Mouse (Mus musculus) forebrain, postnatal 0 days (tissue): ENCODE measurements at regions not wholly inside any gene's neighbourhood (a gene's known extent, or its start where the extent isn't known, plus 50 kb on each side); places are given as distances from the start of the nearest gene placed in this dataset.
A peak's percentile ranks its signal among the peaks of the same experiment; 100 is the strongest.

Source experiments
- ATAC-seq: fragments of 200-750 bp; cut with Nextera tagmentation; 2 replicates; pipeline ENCODE4 v1.8.0; 2017; ENCODE audit warnings: mild to moderate bottlenecking, moderate library complexity
- DNase-seq: peaks from one replicate; pipeline ENCODE4 v3.0.0-alpha.2; 2015
- H3K27ac ChIP-seq: fragments of 300-500 bp; sonication (generic); 2 replicates; pipeline ENCODE4 v1.5.1; 2014; ENCODE audit warnings: low read depth, mild to moderate bottlenecking, antibody characterized with exemption, low read length, moderate library complexity, mixed read lengths
- H3K27me3 ChIP-seq: fragments of 300-500 bp; sonication (generic); 2 replicates; pipeline ENCODE4 v1.6.1; 2014; ENCODE audit warnings: mild to moderate bottlenecking, low read length, mixed read lengths; ENCODE audit not compliant: insufficient read depth
- H3K36me3 ChIP-seq: fragments of 300-500 bp; sonication (generic); 2 replicates; pipeline ENCODE4 v1.6.1; 2014; ENCODE audit warnings: mild to moderate bottlenecking, moderate library complexity; ENCODE audit not compliant: insufficient read depth
- H3K4me1 ChIP-seq: fragments of 300-500 bp; sonication (generic); 2 replicates; pipeline ENCODE4 v1.6.1; 2014; ENCODE audit warnings: antibody characterized with exemption; ENCODE audit not compliant: insufficient read depth
- H3K4me2 ChIP-seq: fragments of 300-500 bp; sonication (generic); 2 replicates; pipeline ENCODE4 v1.6.1; 2014; ENCODE audit warnings: low read depth, mild to moderate bottlenecking, moderate library complexity
- H3K4me3 ChIP-seq: fragments of 300-500 bp; sonication (generic); 2 replicates; pipeline ENCODE4 v1.5.1; 2014; ENCODE audit warnings: low read depth, low read length, mixed read lengths
- H3K9ac ChIP-seq: fragments of 300-500 bp; sonication (generic); 2 replicates; pipeline ENCODE4 v1.6.1; 2014; ENCODE audit warnings: mild to moderate bottlenecking
- H3K9me3 ChIP-seq: fragments of 300-500 bp; sonication (generic); 2 replicates; pipeline ENCODE4 v1.6.1; 2016; ENCODE audit warnings: low read length
- CTCF ChIP-seq: sonication (generic); IDR thresholded peaks from 2 replicates; pipeline ENCODE4 v1.5.1; 2016; ENCODE audit warnings: antibody characterized with exemption, control low read depth, low read depth
- WGBS: fragments of 180-500 bp; shearing (Covaris S2); extraction: QIAGEN DNeasy Blood & Tissue Kit; methylation state at CpG from one replicate; pipeline ENCODE4 v1.1.7; 2014; 5-methylcytosine and 5-hydroxymethylcytosine counted together

DNA sequence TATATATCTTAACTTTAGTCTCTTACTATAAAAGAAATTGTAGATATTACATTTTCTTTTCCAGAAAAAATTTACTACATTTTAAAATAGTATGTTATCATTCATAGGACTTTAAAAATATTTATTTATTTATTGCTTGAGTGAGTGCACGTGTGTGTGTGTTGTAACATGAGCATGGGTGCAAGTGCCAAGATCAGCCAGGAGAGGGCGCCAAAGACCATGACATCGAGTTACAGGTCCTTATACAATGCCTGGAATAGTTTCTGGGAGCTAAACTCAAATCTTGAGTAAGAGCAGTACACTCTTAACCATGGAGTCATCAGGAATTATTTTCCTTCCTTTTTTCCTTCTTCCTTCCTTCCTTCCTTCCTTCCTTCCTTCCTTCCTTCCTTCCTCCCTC lies 185.4 kb upstream of the Mageb4 start:
- H3K4me2 ChIP-seq: no peak overlapping the region
- no peak overlapping the region for H3K27ac ChIP-seq
- no peak overlapping the region for H3K9ac ChIP-seq
- ATAC-seq (no peak), DNase-seq (peak; percentile 17)
- no peaks in the 10 kb centered on the region for H3K4me1 ChIP-seq
- 18% methylated on average over 3 of the region's 3 CpGs for WGBS
- no peaks in the 10 kb centered on the region for H3K36me3 ChIP-seq
- TF ChIP-seq CTCF: peak; percentile 51
- no peak overlapping the region for H3K4me3 ChIP-seq
- no peaks in the 10 kb centered on the region for H3K9me3 ChIP-seq
- H3K27me3 ChIP-seq: no peaks in the 10 kb centered on the region
